Mouse (Mus musculus) spleen, adult 2 months (tissue): ENCODE data around the gene Nfkb1. TPM values are rescaled to one million over a fixed set of nuclear protein-coding genes. Genes with fewer than 3 reads are reported as not detected.

Source experiments
- DNase-seq, 2 experiments: peaks; one replicate each; pipeline versions ENCODE4 v3.0.0 to v3.0.0-alpha.2; 2012 to 2021; ENCODE audit warnings: low spot score in 2 of 2, low read depth in 1 of 2
- H3K27ac ChIP-seq: fragments of 200-500 bp; 2 replicates; pipeline ENCODE4 v1.5.1; 2012; ENCODE audit warnings: low read length, inconsistent platforms; ENCODE audit not compliant: insufficient read depth
- H3K27me3 ChIP-seq: fragments of 200-500 bp; 2 replicates; pipeline ENCODE4 v1.6.1; 2012; ENCODE audit warnings: mild to moderate bottlenecking, moderate library complexity, low read length, inconsistent platforms; ENCODE audit not compliant: control insufficient read depth, insufficient read depth
- H3K36me3 ChIP-seq: fragments of 200-500 bp; 2 replicates; pipeline ENCODE4 v1.6.1; 2012; ENCODE audit warnings: mild to moderate bottlenecking, low read length, inconsistent platforms; ENCODE audit not compliant: control insufficient read depth, insufficient read depth
- H3K4me1 ChIP-seq: fragments of 200-500 bp; 2 replicates; pipeline ENCODE4 v1.6.1; 2011; ENCODE audit warnings: inconsistent platforms; ENCODE audit not compliant: control insufficient read depth, insufficient read depth, insufficient read length
- H3K4me3 ChIP-seq: fragments of 200-500 bp; 2 replicates; pipeline ENCODE4 v1.5.1; 2011; ENCODE audit warnings: mild to moderate bottlenecking, inconsistent platforms; ENCODE audit not compliant: insufficient read depth, insufficient read length; ENCODE audit errors: extremely low read depth
- CTCF ChIP-seq: fragments of 200-500 bp; IDR thresholded peaks from 2 replicates; pipeline ENCODE4 v1.5.1; 2011; ENCODE audit warnings: mild to moderate bottlenecking, inconsistent platforms; ENCODE audit not compliant: insufficient read depth, insufficient read length, insufficient replicate concordance; ENCODE audit errors: extremely low read depth
- POLR2A ChIP-seq: fragments of 200-500 bp; IDR thresholded peaks from 2 replicates; pipeline ENCODE4 v1.6.1; 2011; ENCODE audit warnings: low read depth, low read length, inconsistent platforms
- WGBS: fragments of 180-500 bp; shearing (Covaris S2); methylation state at CpG from one replicate; pipeline ENCODE4 v1.1.7; 2018; 5-methylcytosine and 5-hydroxymethylcytosine counted together
- polyA plus RNA-seq: library from polyadenylated mRNA; depleted of rRNA; stranded (reverse); fragments of >200 nt; gene quantifications from 2 replicates; pipeline ENCODE4 v1.2.3, GENCODE M21; 2012

Nfkb1 gene
- polyA plus RNA-seq, 1 experiment, result 188 TPM

- no peak for TF ChIP-seq CTCF
- TF ChIP-seq POLR2A, result no peak
- Histone ChIP-seq H3K4me1 (peaks cover 14% of the 10 kb centered on the region; the same call in 1 of the 2 replicates), H3K4me3 (no peak overlapping the region), H3K27ac (peak overlapping the region; percentile 10), H3K27me3 (no peaks in the 10 kb centered on the region), H3K36me3 (peaks cover 40% of the 10 kb centered on the region)
- WGBS, result 59% methylated on average over 4 of the region's 4 CpGs
- DNase-seq, result no peak
Measured at GRCm38 (mm10) chr3:135597014-135597413, 94.3 kb downstream of the Nfkb1 start.

GRCm38 (mm10) chr3:135594238-135594917 lies 97.0 kb downstream of the Nfkb1 start:
- Histone ChIP-seq H3K4me3 (no peak overlapping the region), H3K4me1 (peaks cover 14% of the 10 kb centered on the region; the same call in 1 of the 2 replicates), H3K36me3 (peaks cover 43% of the 10 kb centered on the region), H3K27me3 (no peaks in the 10 kb centered on the region), H3K27ac (peak overlapping the region; percentile 54)
- TF ChIP-seq POLR2A (no peak), CTCF (peak; percentile 22; the same call in 1 of the 2 replicates)
- peak in 1 of 2 experiments; percentile 46 for DNase-seq
- 37% methylated on average over 21 of the region's 21 CpGs for WGBS

- DNase-seq, result no peak
- 92% methylated on average over 4 of the region's 4 CpGs for WGBS
- H3K27me3 ChIP-seq, result no peaks in the 10 kb centered on the region
- no peak overlapping the region for H3K27ac ChIP-seq
- no peak overlapping the region for H3K4me3 ChIP-seq
- no peak for TF ChIP-seq POLR2A
- no peak for TF ChIP-seq CTCF
- peaks cover 14% of the 10 kb centered on the region; the same call in 1 of the 2 replicates for H3K4me1 ChIP-seq
- H3K36me3 ChIP-seq, result peaks cover 60% of the 10 kb centered on the region
Measured at GRCm38 (mm10) chr3:135592011-135592410, 99.3 kb downstream of the Nfkb1 start.

GRCm38 (mm10) chr3:135591376-135591775 lies 100.0 kb downstream of the Nfkb1 start:
- Histone ChIP-seq H3K4me1 (peaks cover 10% of the 10 kb centered on the region; the same call in 1 of the 2 replicates), H3K36me3 (peaks cover 62% of the 10 kb centered on the region), H3K27ac (no peak overlapping the region), H3K4me3 (no peak overlapping the region), H3K27me3 (no peaks in the 10 kb centered on the region)
- DNase-seq, result no peak
- TF ChIP-seq POLR2A (no peak), CTCF (no peak)
- 91% methylated on average over 5 of the region's 5 CpGs for WGBS

GRCm38 (mm10) chr3:135590471-135590870 lies 100.9 kb downstream of the Nfkb1 start:
- no peaks in the 10 kb centered on the region for H3K27me3 ChIP-seq
- no peak overlapping the region for H3K27ac ChIP-seq
- TF ChIP-seq CTCF, result no peak
- TF ChIP-seq POLR2A, result no peak
- WGBS, result 62% methylated on average over 4 of the region's 4 CpGs
- H3K36me3 ChIP-seq, result peaks cover 60% of the 10 kb centered on the region
- no peak overlapping the region for H3K4me3 ChIP-seq
- H3K4me1 ChIP-seq, result peaks cover 10% of the 10 kb centered on the region; the same call in 1 of the 2 replicates
- no peak for DNase-seq

GRCm38 (mm10) chr3:135586471-135586880 lies 104.9 kb downstream of the Nfkb1 start:
- Histone ChIP-seq H3K27ac (no peak overlapping the region), H3K4me3 (no peak overlapping the region), H3K4me1 (peaks cover 4% of the 10 kb centered on the region; the same call in 1 of the 2 replicates), H3K27me3 (no peaks in the 10 kb centered on the region), H3K36me3 (peaks cover 52% of the 10 kb centered on the region)
- no peak for DNase-seq
- 85% methylated on average over 4 of the region's 4 CpGs for WGBS
- no peak for TF ChIP-seq POLR2A
- TF ChIP-seq CTCF, result no peak

GRCm38 (mm10) chr3:135586060-135586459 lies 105.3 kb downstream of the Nfkb1 start:
- DNase-seq, result no peak
- peaks cover 49% of the 10 kb centered on the region for H3K36me3 ChIP-seq
- peaks cover 8% of the 10 kb centered on the region; the same call in 1 of the 2 replicates for H3K4me1 ChIP-seq
- H3K4me3 ChIP-seq, result no peak overlapping the region
- no peak overlapping the region for H3K27ac ChIP-seq
- 81% methylated on average over 2 of the region's 2 CpGs for WGBS
- TF ChIP-seq POLR2A (no peak), CTCF (no peak)
- no peaks in the 10 kb centered on the region for H3K27me3 ChIP-seq
